Mouse (Mus musculus): ENCODE data around the gene Slc35d2.

The Slc35d2 gene

GRCm38 (mm10) chr13:64128858-64129615 is at the start of gene Slc35d2:
Slc35d2 (minus strand) TSS chr13:64129368.
- peak; percentile 24 to 33 for DNase-seq

- no peak for DNase-seq
These were observed 48.8 kb upstream of the Slc35d2 start for GRCm38 (mm10) chr13:64178000-64178399.

GRCm38 (mm10) chr13:64169746-64170145 is 40.6 kb upstream of the Slc35d2 start:
- no peak for DNase-seq

GRCm38 (mm10) chr13:64163147-64163715 is 34.1 kb upstream of the Slc35d2 start:
- no peak for DNase-seq

GRCm38 (mm10) chr13:64162626-64163025 is 33.5 kb upstream of the Slc35d2 start:
- DNase-seq = peak; percentile 14 to 35

GRCm38 (mm10) chr13:64161916-64162611 is 32.9 kb upstream of the Slc35d2 start:
- peak in 1 of 2 experiments; percentile 48 for DNase-seq

- peak; percentile 98 to 99 for DNase-seq
These were observed 32.4 kb upstream of the Slc35d2 start, which contains the start of gene Habp4 for GRCm38 (mm10) chr13:64161548-64161915. Habp4 (plus strand) TSS chr13:64161824.

GRCm38 (mm10) chr13:64156966-64157365 is 27.8 kb upstream of the Slc35d2 start:
- DNase-seq = no peak

GRCm38 (mm10) chr13:64155171-64155571 is 26.0 kb upstream of the Slc35d2 start:
- DNase-seq = no peak

- DNase-seq = no peak
These were observed 25.5 kb upstream of the Slc35d2 start for GRCm38 (mm10) chr13:64154651-64155050.

GRCm38 (mm10) chr13:64153751-64154267 is 24.6 kb upstream of the Slc35d2 start:
- DNase-seq = peak; percentile 36 to 37

- DNase-seq = peak; percentile 94 to 97
These were observed 24.0 kb upstream of the Slc35d2 start, which contains the start of gene Zfp367 for GRCm38 (mm10) chr13:64153083-64153682. Zfp367 (minus strand) TSS chr13:64153202.

- no peak for DNase-seq
These were observed 23.5 kb upstream of the Slc35d2 start for GRCm38 (mm10) chr13:64152671-64153082.

GRCm38 (mm10) chr13:64152241-64152669 is 23.1 kb upstream of the Slc35d2 start:
- DNase-seq = peak; percentile 88 to 89

- DNase-seq = no peak
These were observed 21.0 kb upstream of the Slc35d2 start for GRCm38 (mm10) chr13:64150121-64150520.

GRCm38 (mm10) chr13:64129616-64130375 is 628 bp upstream of the Slc35d2 start:
- DNase-seq = peak; percentile 19 to 26

GRCm38 (mm10) chr13:64126316-64126715 is 2.9 kb downstream of the Slc35d2 start:
- no peak for DNase-seq

- DNase-seq = no peak
These were observed 4.3 kb downstream of the Slc35d2 start for GRCm38 (mm10) chr13:64124886-64125285.

GRCm38 (mm10) chr13:64123491-64124188 is 5.5 kb downstream of the Slc35d2 start:
- no peak for DNase-seq

- no peak for DNase-seq
These were observed 8.4 kb downstream of the Slc35d2 start for GRCm38 (mm10) chr13:64120760-64121159.

GRCm38 (mm10) chr13:64117442-64117841 is 11.7 kb downstream of the Slc35d2 start:
- no peak for DNase-seq
